Mouse (Mus musculus) testis, adult 2 months (tissue): ENCODE measurements around the gene Copg2.

ENCODE experiments used
- CTCF ChIP-seq: fragments of 200-500 bp; IDR thresholded peaks from 2 replicates; pipeline ENCODE4 v1.5.1; 2012; ENCODE audit warnings: low read depth, mild to moderate bottlenecking, inconsistent platforms, low read length, moderate library complexity; ENCODE audit not compliant: control insufficient read depth, insufficient read depth, insufficient replicate concordance
- POLR2A ChIP-seq: fragments of 200-500 bp; IDR thresholded peaks from 2 replicates; pipeline ENCODE4 v1.6.1; 2012; ENCODE audit warnings: low read depth, mild to moderate bottlenecking, inconsistent platforms, low read length, moderate library complexity; ENCODE audit not compliant: control insufficient read depth

GRCm38 (mm10) chr6:30735728-30736371, 160.7 kb downstream of the Copg2 start:
- TF ChIP-seq CTCF (no peak), POLR2A (no peak)
